Mouse (Mus musculus) lung, postnatal 0 days (tissue): ENCODE results near the gene Hnrnpm. TPM values are rescaled to one million over a fixed set of nuclear protein-coding genes. Genes with fewer than 3 reads are reported as not detected.
A peak's percentile ranks its signal among the peaks of the same experiment; 100 is the strongest.

ENCODE experiments used
- ATAC-seq: fragments of 200-750 bp; cut with Nextera tagmentation; 2 replicates; pipeline ENCODE4 v1.8.0; 2017; ENCODE audit warnings: moderate library complexity
- DNase-seq: peaks from one replicate; pipeline ENCODE4 v3.0.0-alpha.2; 2016; ENCODE audit warnings: low spot score
- H3K27ac ChIP-seq: fragments of 300-500 bp; sonication (generic); 2 replicates; pipeline ENCODE4 v1.5.1; 2014; ENCODE audit warnings: antibody characterized with exemption, mild to moderate bottlenecking, low read length, mixed read lengths
- H3K27me3 ChIP-seq: fragments of 300-500 bp; sonication (generic); replicated peaks from 2 replicates; pipeline ENCODE4 v1.6.1; 2014; ENCODE audit warnings: low read length, mixed read lengths; ENCODE audit not compliant: insufficient read depth
- H3K36me3 ChIP-seq: fragments of 300-500 bp; sonication (generic); 2 replicates; pipeline ENCODE4 v1.6.1; 2014; ENCODE audit warnings: low read length, mixed read lengths; ENCODE audit not compliant: insufficient read depth
- H3K4me1 ChIP-seq: fragments of 300-500 bp; sonication (generic); 2 replicates; pipeline ENCODE4 v1.6.1; 2014; ENCODE audit warnings: antibody characterized with exemption, low read depth, low read length, mixed read lengths; ENCODE audit not compliant: insufficient read depth
- H3K4me2 ChIP-seq: fragments of 300-500 bp; sonication (generic); replicated peaks from 2 replicates; pipeline ENCODE4 v1.6.1; 2014; ENCODE audit warnings: low read depth, mild to moderate bottlenecking, low read length, moderate library complexity, mixed read lengths
- H3K4me3 ChIP-seq: fragments of 300-500 bp; sonication (generic); 2 replicates; pipeline ENCODE4 v1.5.1; 2014; ENCODE audit warnings: low read depth, low read length
- H3K9ac ChIP-seq: fragments of 300-500 bp; sonication (generic); replicated peaks from 2 replicates; pipeline ENCODE4 v1.6.1; 2014; ENCODE audit warnings: low read depth, mild to moderate bottlenecking
- H3K9me3 ChIP-seq: fragments of 300-500 bp; sonication (generic); 2 replicates; pipeline ENCODE4 v1.6.1; 2016; ENCODE audit warnings: low read length, mixed read lengths
- CTCF ChIP-seq: IDR thresholded peaks from 2 replicates; pipeline ENCODE4 v1.5.1; 2016; ENCODE audit warnings: antibody characterized with exemption, mild to moderate bottlenecking
- EP300 ChIP-seq: IDR thresholded peaks from 2 replicates; pipeline ENCODE4 v1.6.1; 2016; ENCODE audit warnings: antibody characterized with exemption, mild to moderate bottlenecking, control low read depth
- WGBS: fragments of 180-500 bp; shearing (Covaris S2); extraction: QIAGEN DNeasy Blood & Tissue Kit; methylation state at CpG from one replicate; pipeline ENCODE4 v1.1.7; 2014; 5-methylcytosine and 5-hydroxymethylcytosine counted together
- polyA plus RNA-seq: library from polyadenylated mRNA; unstranded; fragments of >200 nt; fragmentation: Nextera tagmentation; extraction: Ambion mirVana; gene quantifications from 2 replicates; pipeline ENCODE4 v1.2.1, GENCODE M21; 2015

The Hnrnpm gene
- polyA plus RNA-seq, 1 experiment from 2014 or later, result 112 TPM

- Histone ChIP-seq H3K9me3 (no peaks in the 10 kb centered on the region), H3K4me3 (no peak overlapping the region), H3K9ac (no peak overlapping the region), H3K36me3 (no peaks in the 10 kb centered on the region), H3K4me1 (no peaks in the 10 kb centered on the region), H3K27me3 (no peaks in the 10 kb centered on the region), H3K27ac (no peak overlapping the region), H3K4me2 (no peak overlapping the region)
- TF ChIP-seq EP300, result no peak
- no peak for TF ChIP-seq CTCF
- WGBS, result 87% methylated on average over 5 of the region's 5 CpGs
- ATAC-seq (no peak), DNase-seq (no peak)
Observed at GRCm38 (mm10) chr17:33598506-33598905, 88.2 kb downstream of the Hnrnpm start.

- ATAC-seq (no peak), DNase-seq (no peak)
- no peaks in the 10 kb centered on the region for H3K36me3 ChIP-seq
- H3K4me3 ChIP-seq, result no peak overlapping the region
- no peak for TF ChIP-seq EP300
- peak; percentile 32 for TF ChIP-seq CTCF
- H3K4me2 ChIP-seq, result no peak overlapping the region
- H3K27me3 ChIP-seq, result no peaks in the 10 kb centered on the region
- no peaks in the 10 kb centered on the region for H3K4me1 ChIP-seq
- no peaks in the 10 kb centered on the region for H3K9me3 ChIP-seq
- no peak overlapping the region for H3K9ac ChIP-seq
- no peak overlapping the region for H3K27ac ChIP-seq
Observed at GRCm38 (mm10) chr17:33597271-33597670, 89.4 kb downstream of the Hnrnpm start.

Other genes starting within 250 kb of the Hnrnpm start
- 79.8 and 90.6 TPM in 2 replicates for gene Adamts10, start 162.7 kb downstream of the Hnrnpm start, polyA plus RNA-seq
- 6.5 and 8.1 TPM in 2 replicates for gene Myo1f, start 131.2 kb downstream of the Hnrnpm start, polyA plus RNA-seq
- 30.5 and 34.2 TPM in 2 replicates for gene Zfp414, start 57.8 kb downstream of the Hnrnpm start, polyA plus RNA-seq
- 1.00 and 1.3 TPM in 2 replicates for gene Pram1, start 48.8 kb downstream of the Hnrnpm start, polyA plus RNA-seq
- 104 and 106 TPM in 2 replicates for gene March2, start 31.8 kb upstream of the Hnrnpm start, polyA plus RNA-seq
- gene Rab11b, start 73.7 kb upstream of the Hnrnpm start, polyA plus RNA-seq, result 258 and 279 TPM in 2 replicates
- gene Angptl4, start 95.0 kb upstream of the Hnrnpm start, polyA plus RNA-seq, result 125 and 137 TPM in 2 replicates
- gene Kank3, start 123.7 kb upstream of the Hnrnpm start, polyA plus RNA-seq, result 186 and 211 TPM in 2 replicates
- gene Rps28, start 137.7 kb upstream of the Hnrnpm start, polyA plus RNA-seq, result 906 and 1,023 TPM in 2 replicates
- 455 and 501 TPM in 2 replicates for gene Ndufa7, start 137.7 kb upstream of the Hnrnpm start, polyA plus RNA-seq
- gene Cd320, start 156.2 kb upstream of the Hnrnpm start, polyA plus RNA-seq, result 37.6 and 39.3 TPM in 2 replicates
- not detected in 2 replicates for gene Gm7029, start 187.0 kb upstream of the Hnrnpm start, polyA plus RNA-seq
- gene Kifc1, start 203.8 kb upstream of the Hnrnpm start, polyA plus RNA-seq, result 0.37 and 1.0 TPM in 2 replicates
- 0.29 and 0.55 TPM in 2 replicates for gene Platr17, start 218.3 kb upstream of the Hnrnpm start, polyA plus RNA-seq
- 23.9 and 29.0 TPM in 2 replicates for gene Daxx, start 222.6 kb upstream of the Hnrnpm start, polyA plus RNA-seq
- gene Tapbp, start 229.0 kb upstream of the Hnrnpm start, polyA plus RNA-seq, result 102 and 113 TPM in 2 replicates
- 16.6 and 17.0 TPM in 2 replicates for gene Zbtb22, start 229.0 kb upstream of the Hnrnpm start, polyA plus RNA-seq
- 39.0 and 45.2 TPM in 2 replicates for gene Rgl2, start 242.7 kb upstream of the Hnrnpm start, polyA plus RNA-seq